Mouse (Mus musculus): ENCODE measurements around the gene Actr3b. TPM values are rescaled to one million over a fixed set of nuclear protein-coding genes. Genes with fewer than 3 reads are reported as not detected.
A peak's percentile ranks its signal among the peaks of the same experiment; 100 is the strongest.

Actr3b gene
- total and polyA plus RNA-seq, 3 experiments: 1.3 to 4.7 (median 3.9) TPM

- H3K4me3 ChIP-seq (replicated peaks in 1 of 3; ENCODE audit: low read depth in 2 of 3, low read length in 2 of 3, poor library complexity in 1 of 3): no peak overlapping the region
- TF ChIP-seq PAX5 (IDR thresholded peaks at IDR 0.05; ENCODE audit: low read length) (no peak), CTCF (conservative IDR thresholded peaks at IDR 0.05 in 1 of 2, IDR thresholded peaks at IDR 0.05 in 1 of 2; ENCODE audit: low read depth in 2 of 2, low read length in 2 of 2) (no peak), ZMIZ1 (IDR thresholded peaks at IDR 0.05; ENCODE audit: low read depth, low read length) (no peak), MAFK (IDR thresholded peaks at IDR 0.05; ENCODE audit: insufficient replicate concordance, low read length) (no peak), MAX (IDR thresholded peaks at IDR 0.05; ENCODE audit: low read length) (no peak), MEF2A (IDR thresholded peaks at IDR 0.05; ENCODE audit: borderline replicate concordance, low read depth, low read length) (no peak), MXI1 (IDR thresholded peaks at IDR 0.05; ENCODE audit: low read depth, low read length) (no peak), MYC (IDR thresholded peaks at IDR 0.05; ENCODE audit: low read depth, low read length) (no peak), RAD21 (IDR thresholded peaks at IDR 0.05; ENCODE audit: low read depth, low read length) (no peak), ZC3H11A (IDR thresholded peaks at IDR 0.05; ENCODE audit: low read depth, low read length) (no peak), RCOR1 (conservative IDR thresholded peaks at IDR 0.05; ENCODE audit: low read depth, low read length) (no peak), SIN3A (IDR thresholded peaks at IDR 0.05; ENCODE audit: low read length) (no peak), JUND (conservative IDR thresholded peaks at IDR 0.05; ENCODE audit: low read depth, low read length) (no peak), POLR2AphosphoS2 (IDR thresholded peaks at IDR 0.05; ENCODE audit: low read depth, low read length) (no peak), CHD2 (IDR thresholded peaks at IDR 0.05; ENCODE audit: low read length) (no peak), TBP (conservative IDR thresholded peaks at IDR 0.05; ENCODE audit: low read depth, low read length) (no peak), ELF1 (IDR thresholded peaks at IDR 0.05; ENCODE audit: low read depth, low read length) (no peak), USF1 (IDR thresholded peaks at IDR 0.05; ENCODE audit: low read depth, low read length) (no peak), NELFE (IDR thresholded peaks at IDR 0.05; ENCODE audit: low read depth, low read length) (no peak), SMC3 (IDR thresholded peaks at IDR 0.05; ENCODE audit: low read depth, low read length) (no peak)
- dilution Hi-C loops (cut with MboI; ENCODE audit: extremely low pct_ligation_motif_present, extremely low pct_unique_long_range_greater_than_20kb, low sequenced_read_pairs): no loop called here
- no peak for DNase-seq (ENCODE audit: extremely low read depth)
- H3K9ac ChIP-seq (ENCODE audit: insufficient read depth, low read depth): no peak overlapping the region
- H3K4me2 ChIP-seq (ENCODE audit: insufficient read depth, low read depth, poor library complexity, severe bottlenecking): no peak overlapping the region
- in situ Hi-C loops (cut with MboI; ENCODE audit: low pct_ligation_motif_present, low pct_unique_long_range_greater_than_20kb, low sequenced_read_pairs): no loop called here
- no peaks in the 10 kb centered on the region for H3K27me3 ChIP-seq (replicated peaks)
- H3K4me1 ChIP-seq (ENCODE audit: control insufficient read depth in 1 of 2, insufficient read depth in 2 of 2): no peaks in the 10 kb centered on the region; a peak in 1 of 4 replicates
- no peaks in the 10 kb centered on the region for H3K36me3 ChIP-seq (replicated peaks in 1 of 2; ENCODE audit: control insufficient read depth in 1 of 2, insufficient read depth in 1 of 2, low read length in 1 of 2)
- H3K9me3 ChIP-seq (replicated peaks; ENCODE audit: low read length): no peaks in the 10 kb centered on the region
- H3K27ac ChIP-seq (ENCODE audit: insufficient read depth, low read depth): no peak overlapping the region
- H3K79me2 ChIP-seq (replicated peaks; ENCODE audit: control insufficient read depth, extremely low read depth, insufficient read depth, poor library complexity, severe bottlenecking): no peaks in the 10 kb centered on the region
Measured at GRCm38 (mm10) chr5:25830802-25831201, 71.0 kb downstream of the Actr3b start.

GRCm38 (mm10) chr5:25831624-25832023, 71.8 kb downstream of the Actr3b start:
- H3K9me3 ChIP-seq (replicated peaks; ENCODE audit: low read length): no peaks in the 10 kb centered on the region
- DNase-seq (ENCODE audit: extremely low read depth): peak; percentile 57
- in situ Hi-C loops (cut with MboI; ENCODE audit: low pct_ligation_motif_present, low pct_unique_long_range_greater_than_20kb, low sequenced_read_pairs): no loop called here

More at GRCm38 (mm10) chr5:25831624-25832023, 71.8 kb downstream of the Actr3b start:
- Histone ChIP-seq H3K4me3 (replicated peaks in 1 of 3; ENCODE audit: low read depth in 2 of 3, low read length in 2 of 3, poor library complexity in 1 of 3) (no peak overlapping the region), H3K79me2 (replicated peaks; ENCODE audit: control insufficient read depth, extremely low read depth, insufficient read depth, poor library complexity, severe bottlenecking) (no peaks in the 10 kb centered on the region), H3K27me3 (replicated peaks) (no peaks in the 10 kb centered on the region), H3K4me1 (ENCODE audit: control insufficient read depth in 1 of 2, insufficient read depth in 2 of 2) (no peaks in the 10 kb centered on the region; a peak in 1 of 4 replicates), H3K9ac (ENCODE audit: insufficient read depth, low read depth) (no peak overlapping the region), H3K4me2 (ENCODE audit: insufficient read depth, low read depth, poor library complexity, severe bottlenecking) (no peak overlapping the region), H3K27ac (ENCODE audit: insufficient read depth, low read depth) (no peak overlapping the region), H3K36me3 (replicated peaks in 1 of 2; ENCODE audit: control insufficient read depth in 1 of 2, insufficient read depth in 1 of 2, low read length in 1 of 2) (no peaks in the 10 kb centered on the region)
- TF ChIP-seq CTCF (conservative IDR thresholded peaks at IDR 0.05 in 1 of 2, IDR thresholded peaks at IDR 0.05 in 1 of 2; ENCODE audit: low read depth in 2 of 2, low read length in 2 of 2) (peak; percentile 47 to 83), SMC3 (IDR thresholded peaks at IDR 0.05; ENCODE audit: low read depth, low read length) (peak; percentile 69), RAD21 (IDR thresholded peaks at IDR 0.05; ENCODE audit: low read depth, low read length) (peak; percentile 94), IRF4 (IDR thresholded peaks at IDR 0.05; ENCODE audit: low read depth, low read length) (0 out of 2 replicates have a peak, but pooled peaks have one; percentile 18), CHD2 (IDR thresholded peaks at IDR 0.05; ENCODE audit: low read length) (no peak), MAZ (IDR thresholded peaks at IDR 0.05; ENCODE audit: low read depth, low read length) (no peak), MYC (IDR thresholded peaks at IDR 0.05; ENCODE audit: low read depth, low read length) (0 out of 2 replicates have a peak, but pooled peaks have one; percentile 18), ZC3H11A (IDR thresholded peaks at IDR 0.05; ENCODE audit: low read depth, low read length) (peak; percentile 28; the same call in 1 of the 2 replicates)
- dilution Hi-C loops (cut with MboI; ENCODE audit: extremely low pct_ligation_motif_present, extremely low pct_unique_long_range_greater_than_20kb, low sequenced_read_pairs): no loop called here
